Mouse (Mus musculus): ENCODE measurements at regions not wholly inside any gene's neighbourhood (a gene's known extent, or its start where the extent isn't known, plus 50 kb on each side); places are given as distances from the start of the nearest gene placed in this dataset.

DNA sequence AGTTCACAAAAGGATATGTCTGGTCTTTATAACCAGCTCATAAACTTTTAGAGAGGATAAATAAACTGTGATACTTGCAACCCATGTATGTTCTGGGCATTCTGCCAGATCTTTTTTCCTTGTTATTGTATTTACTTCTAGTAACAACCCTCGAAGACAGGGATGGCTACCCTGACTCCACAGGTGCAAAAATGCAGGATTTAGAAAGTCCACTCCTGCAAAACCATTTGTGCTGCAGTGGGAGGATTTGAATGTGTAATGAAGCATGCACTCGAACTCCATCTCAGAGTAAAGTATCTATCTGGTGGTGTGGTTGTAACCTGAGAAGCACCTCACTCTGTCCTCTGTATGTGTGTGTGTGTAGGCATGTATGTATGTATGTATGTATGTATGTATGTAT is 294.3 kb upstream of the Auts2 start:
- H3K9ac ChIP-seq: no peak overlapping the region
- 37% methylated on average over 2 of the region's 2 CpGs for WGBS (ENCODE audit: insufficient replicate concordance)
- no peak overlapping the region for H3K4me2 ChIP-seq
- H3K4me3 ChIP-seq (replicated peaks): no peak overlapping the region
- H3K9me3 ChIP-seq (replicated peaks): no peaks in the 10 kb centered on the region
- H3K27me3 ChIP-seq: no peaks in the 10 kb centered on the region
- ATAC-seq (ENCODE audit: low read depth) (no peak), DNase-seq (no peak)
- no peaks in the 10 kb centered on the region for H3K36me3 ChIP-seq
- H3K4me1 ChIP-seq (replicated peaks): no peaks in the 10 kb centered on the region
- H3K27ac ChIP-seq: no peak overlapping the region

DNA sequence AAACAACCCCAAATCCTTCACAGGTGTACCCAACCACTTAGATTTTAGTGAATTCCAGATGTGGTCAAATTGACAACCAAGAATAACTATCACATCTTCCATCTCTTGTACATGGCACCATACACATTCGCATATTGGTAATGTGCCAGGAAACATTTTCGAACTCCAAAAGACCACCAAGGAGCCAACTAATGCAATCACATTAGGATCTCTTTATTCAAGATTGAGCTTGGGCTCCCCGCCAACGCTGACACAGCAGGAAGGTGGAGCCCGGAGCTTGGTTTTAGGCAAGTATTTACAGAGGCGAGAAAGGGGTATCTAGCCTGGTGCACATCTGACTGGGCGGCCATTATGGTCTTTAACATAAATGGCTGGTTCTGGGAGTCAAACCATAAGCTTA is 285.8 kb upstream of the Auts2 start:
- no peak overlapping the region for H3K4me3 ChIP-seq (replicated peaks)
- WGBS (ENCODE audit: insufficient replicate concordance): 72% methylated on average over 7 of the region's 7 CpGs
- DNase-seq: no peak
- H3K36me3 ChIP-seq: no peaks in the 10 kb centered on the region
- no peak overlapping the region for H3K27ac ChIP-seq
- no peak overlapping the region for H3K4me2 ChIP-seq
- ATAC-seq (ENCODE audit: low read depth): no peak
- H3K4me1 ChIP-seq (replicated peaks): no peaks in the 10 kb centered on the region
- H3K27me3 ChIP-seq: no peaks in the 10 kb centered on the region
- H3K9me3 ChIP-seq (replicated peaks): no peaks in the 10 kb centered on the region
- no peak overlapping the region for H3K9ac ChIP-seq

DNA sequence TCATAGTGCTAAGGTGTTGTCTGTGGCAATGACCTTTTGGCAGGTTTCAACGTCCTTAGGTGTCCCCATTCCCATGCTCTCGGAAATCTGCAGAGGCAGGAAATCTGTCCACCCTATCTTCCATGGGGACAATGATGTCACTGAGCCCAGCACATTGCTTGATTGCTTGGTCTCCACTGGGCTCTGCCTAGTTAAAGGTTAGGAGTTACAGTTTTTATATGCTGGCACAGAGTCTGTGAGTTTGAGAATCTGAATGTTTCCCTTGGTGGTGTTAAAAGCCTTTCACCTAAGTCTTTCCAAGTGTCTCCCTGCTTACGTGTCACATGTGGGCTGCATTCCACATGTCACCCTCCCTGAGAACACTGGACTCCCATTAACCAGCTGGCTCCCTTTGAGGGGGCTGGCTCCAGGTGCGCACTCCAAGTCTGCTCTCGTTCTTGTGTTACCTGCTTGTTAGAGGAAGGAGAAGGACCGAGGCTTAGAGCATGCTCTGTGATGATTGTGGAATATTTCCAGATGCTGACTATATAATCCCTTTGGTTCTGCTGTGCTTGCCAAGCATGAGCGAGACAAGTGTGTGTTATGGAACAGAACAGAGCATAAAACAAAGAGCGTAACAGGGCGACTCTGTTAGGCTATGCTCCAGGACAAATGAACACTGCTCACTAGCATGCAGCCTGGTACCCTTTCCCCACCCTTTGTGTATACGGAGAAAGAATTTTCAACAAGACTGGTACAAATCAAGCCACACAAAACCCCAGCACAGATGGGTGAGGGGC is 284.6 kb upstream of the Auts2 start:
- Histone ChIP-seq H3K4me1 (replicated peaks) (no peaks in the 10 kb centered on the region), H3K27ac (no peak overlapping the region), H3K9me3 (replicated peaks) (no peaks in the 10 kb centered on the region), H3K36me3 (no peaks in the 10 kb centered on the region), H3K4me2 (no peak overlapping the region), H3K9ac (no peak overlapping the region), H3K4me3 (replicated peaks) (no peak overlapping the region), H3K27me3 (no peaks in the 10 kb centered on the region)
- DNase-seq (no peak), ATAC-seq (ENCODE audit: low read depth) (no peak)
- 72% methylated on average over 10 of the region's 10 CpGs for WGBS (ENCODE audit: insufficient replicate concordance)

DNA sequence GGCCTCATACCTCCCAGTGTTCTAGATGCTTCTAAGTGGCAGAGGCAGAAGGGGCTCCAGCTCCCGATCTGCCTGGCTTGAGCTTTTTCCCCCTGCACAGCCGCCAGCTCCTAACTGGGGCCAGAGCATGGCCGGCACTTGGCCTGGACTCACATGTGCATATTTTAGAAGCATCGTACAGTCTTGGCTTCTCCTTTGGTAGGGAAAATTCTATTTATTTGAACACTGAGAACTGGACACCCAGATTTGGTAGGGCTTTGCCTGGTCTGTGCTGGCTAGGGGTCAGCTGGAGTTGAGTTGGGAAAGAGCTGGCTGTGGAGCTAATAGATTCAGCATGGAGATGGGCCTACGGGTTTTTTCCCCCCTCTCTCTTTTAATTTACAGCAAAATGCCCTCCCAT is 282.9 kb upstream of the Auts2 start:
- ATAC-seq (ENCODE audit: low read depth): no peak
- Histone ChIP-seq H3K4me2 (no peak overlapping the region), H3K9me3 (replicated peaks) (no peaks in the 10 kb centered on the region), H3K27me3 (no peaks in the 10 kb centered on the region), H3K27ac (no peak overlapping the region), H3K36me3 (no peaks in the 10 kb centered on the region), H3K9ac (no peak overlapping the region), H3K4me3 (replicated peaks) (no peak overlapping the region), H3K4me1 (replicated peaks) (no peaks in the 10 kb centered on the region)
- 72% methylated on average over 5 of the region's 5 CpGs for WGBS (ENCODE audit: insufficient replicate concordance)
- DNase-seq: no peak

DNA sequence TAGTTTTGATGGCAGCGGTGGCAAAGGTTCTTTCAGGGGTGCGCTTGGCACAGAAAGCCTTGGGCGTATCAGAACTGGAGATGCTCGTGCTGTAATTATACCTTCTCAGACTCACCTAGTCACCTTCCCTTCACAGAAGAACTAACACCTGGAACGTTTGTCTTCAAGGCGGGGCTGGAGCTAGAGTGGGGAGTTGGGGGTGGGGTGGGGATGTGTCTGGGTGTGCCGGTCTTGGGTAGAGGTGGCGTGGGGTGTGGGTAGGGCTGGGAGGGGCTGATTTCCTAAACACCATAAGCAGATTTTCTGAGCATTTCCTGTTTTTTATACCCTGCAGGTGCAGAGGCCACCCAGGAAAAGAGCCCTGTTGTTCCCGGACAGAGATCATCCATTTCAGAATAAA is 274.5 kb upstream of the Auts2 start:
- DNase-seq: no peak
- ATAC-seq (ENCODE audit: low read depth): no peak
- H3K4me2 ChIP-seq: no peak overlapping the region
- no peak overlapping the region for H3K9ac ChIP-seq
- no peaks in the 10 kb centered on the region for H3K27me3 ChIP-seq
- no peak overlapping the region for H3K27ac ChIP-seq
- H3K4me3 ChIP-seq (replicated peaks): no peak overlapping the region
- no peaks in the 10 kb centered on the region for H3K4me1 ChIP-seq (replicated peaks)
- 67% methylated on average over 9 of the region's 9 CpGs for whole genome bisulfite sequencing (ENCODE audit: insufficient replicate concordance)
- H3K9me3 ChIP-seq (replicated peaks): no peaks in the 10 kb centered on the region; the same call in 1 of the 2 replicates
- no peaks in the 10 kb centered on the region for H3K36me3 ChIP-seq

DNA sequence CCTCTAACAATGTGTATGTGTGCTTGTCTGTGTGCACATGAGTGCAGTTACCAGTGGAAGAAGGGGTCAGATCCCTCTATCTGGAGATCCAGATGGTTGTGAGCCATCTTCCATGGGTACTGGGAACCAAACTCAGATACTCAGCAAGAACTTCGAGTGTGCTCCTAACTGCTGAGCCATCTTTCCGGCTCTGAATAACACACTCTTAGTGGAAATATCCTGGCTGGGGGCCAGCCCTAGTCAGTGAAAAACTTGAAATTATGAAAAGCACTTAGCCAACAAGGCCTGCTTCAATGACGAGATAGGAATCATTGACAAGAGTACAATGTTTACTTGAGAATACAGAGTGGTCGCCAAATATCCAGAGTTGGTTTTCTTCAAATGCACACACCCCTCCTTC is 266.0 kb upstream of the Auts2 start:
- DNase-seq (no peak), ATAC-seq (ENCODE audit: low read depth) (no peak)
- no peak overlapping the region for H3K27ac ChIP-seq
- H3K27me3 ChIP-seq: no peaks in the 10 kb centered on the region
- WGBS (ENCODE audit: insufficient replicate concordance): 60% methylated on average over 4 of the region's 4 CpGs
- no peak overlapping the region for H3K4me3 ChIP-seq (replicated peaks)
- 0 out of 2 replicates have a peak, but pooled peaks cover 3% of the 10 kb centered on the region for H3K9me3 ChIP-seq (replicated peaks)
- no peaks in the 10 kb centered on the region for H3K36me3 ChIP-seq
- H3K4me2 ChIP-seq: no peak overlapping the region
- no peak overlapping the region for H3K9ac ChIP-seq
- H3K4me1 ChIP-seq (replicated peaks): no peaks in the 10 kb centered on the region

DNA sequence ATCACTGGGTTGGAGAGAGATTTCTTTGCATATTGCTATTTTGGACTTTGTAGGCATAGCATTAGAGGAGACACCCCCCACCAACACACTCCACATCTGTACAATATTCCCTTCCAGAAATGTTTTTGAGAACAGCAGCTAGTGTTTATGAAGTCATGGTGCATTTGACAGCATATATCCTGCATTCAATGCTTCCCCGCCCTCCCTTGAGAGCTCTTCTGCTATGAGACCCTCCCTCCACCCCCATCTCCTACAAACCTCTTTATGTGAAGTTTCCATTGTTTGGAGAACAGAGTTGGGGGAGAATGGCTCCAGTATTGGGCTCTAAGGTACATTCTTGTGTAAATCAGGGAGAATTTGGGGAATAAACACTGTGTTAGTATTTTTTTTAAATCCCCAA is 252.9 kb upstream of the Auts2 start:
- H3K9ac ChIP-seq: no peak overlapping the region
- H3K27ac ChIP-seq: no peak overlapping the region
- 50% methylated on average over 1 of the region's 1 CpGs for WGBS (ENCODE audit: insufficient replicate concordance)
- H3K27me3 ChIP-seq: no peaks in the 10 kb centered on the region
- DNase-seq (no peak), ATAC-seq (ENCODE audit: low read depth) (no peak)
- no peaks in the 10 kb centered on the region for H3K4me1 ChIP-seq (replicated peaks)
- H3K4me2 ChIP-seq: no peak overlapping the region
- no peaks in the 10 kb centered on the region for H3K36me3 ChIP-seq
- H3K9me3 ChIP-seq (replicated peaks): no peaks in the 10 kb centered on the region
- no peak overlapping the region for H3K4me3 ChIP-seq (replicated peaks)

DNA sequence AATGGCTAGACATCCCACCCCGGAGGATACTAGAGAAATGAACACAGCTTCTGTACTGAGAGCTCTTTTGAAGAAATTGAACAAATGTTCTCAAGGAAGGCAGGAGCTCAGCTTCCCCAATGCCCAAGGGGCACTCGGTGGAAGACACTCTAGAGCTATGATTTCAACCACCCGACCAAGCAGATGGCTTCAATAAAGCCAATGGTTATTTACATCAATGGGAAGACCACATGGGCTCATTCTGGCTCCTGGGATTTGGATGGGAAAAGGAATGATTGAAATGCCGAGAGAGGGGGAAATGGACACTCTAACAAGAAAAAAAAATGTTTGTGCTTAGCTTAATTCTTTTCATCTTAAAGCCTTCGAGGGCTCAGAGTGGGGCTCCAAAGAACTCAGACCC is 249.3 kb upstream of the Auts2 start:
- Histone ChIP-seq H3K4me2 (no peak overlapping the region), H3K27me3 (no peaks in the 10 kb centered on the region), H3K4me1 (replicated peaks) (no peaks in the 10 kb centered on the region), H3K27ac (no peak overlapping the region), H3K9me3 (replicated peaks) (no peaks in the 10 kb centered on the region), H3K4me3 (replicated peaks) (no peak overlapping the region), H3K9ac (no peak overlapping the region), H3K36me3 (no peaks in the 10 kb centered on the region)
- ATAC-seq (ENCODE audit: low read depth) (no peak), DNase-seq (no peak)
- WGBS (ENCODE audit: insufficient replicate concordance): 58% methylated on average over 5 of the region's 5 CpGs

DNA sequence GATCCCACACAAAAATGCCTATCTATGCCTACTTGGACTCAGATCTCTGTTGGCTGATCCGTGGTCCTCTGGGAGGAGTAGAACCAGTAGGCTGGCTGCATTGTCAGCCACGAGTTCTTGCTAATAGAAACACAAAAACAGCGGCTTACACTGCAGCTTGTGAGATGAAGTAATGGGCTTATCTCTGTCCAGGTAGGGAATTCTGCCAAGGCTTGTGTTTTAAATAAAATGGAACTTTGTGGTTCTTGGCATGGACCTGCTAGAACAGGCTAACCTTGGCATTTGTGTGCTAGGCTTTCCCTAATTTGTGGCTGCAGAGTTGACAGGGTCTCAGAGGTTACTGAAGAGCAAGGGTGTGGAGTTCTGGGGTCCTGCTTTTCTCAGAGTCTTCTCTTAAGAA is 242.1 kb upstream of the Auts2 start:
- Histone ChIP-seq H3K27ac (no peak overlapping the region), H3K9ac (no peak overlapping the region), H3K4me3 (replicated peaks) (no peak overlapping the region), H3K4me1 (replicated peaks) (no peaks in the 10 kb centered on the region), H3K4me2 (no peak overlapping the region), H3K36me3 (no peaks in the 10 kb centered on the region), H3K9me3 (replicated peaks) (no peaks in the 10 kb centered on the region), H3K27me3 (no peaks in the 10 kb centered on the region)
- DNase-seq (no peak), ATAC-seq (ENCODE audit: low read depth) (no peak)
- WGBS (ENCODE audit: insufficient replicate concordance): 62% methylated on average over 3 of the region's 3 CpGs

DNA sequence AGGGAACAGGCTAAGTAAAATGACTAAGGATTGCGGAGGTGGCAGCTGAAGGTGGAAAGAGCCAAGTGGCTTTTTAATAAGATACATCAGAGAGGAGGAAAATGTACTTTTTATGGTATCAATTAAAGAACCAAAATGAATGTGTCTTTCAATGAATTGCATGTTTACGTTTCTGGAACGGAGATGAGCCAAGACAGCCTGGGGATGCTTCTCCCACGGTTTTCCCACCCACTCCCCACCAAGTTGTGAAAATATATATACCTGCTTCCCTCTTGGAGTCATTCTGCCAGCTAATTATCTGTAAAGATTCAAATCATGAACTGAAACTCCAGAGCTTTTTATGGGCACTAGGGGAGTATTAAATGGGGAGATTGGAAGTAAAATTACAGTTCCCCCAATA is 241.6 kb upstream of the Auts2 start:
- Histone ChIP-seq H3K4me2 (no peak overlapping the region), H3K4me3 (replicated peaks) (no peak overlapping the region), H3K9ac (no peak overlapping the region), H3K4me1 (replicated peaks) (no peaks in the 10 kb centered on the region), H3K27me3 (no peaks in the 10 kb centered on the region), H3K36me3 (no peaks in the 10 kb centered on the region), H3K27ac (no peak overlapping the region), H3K9me3 (replicated peaks) (no peaks in the 10 kb centered on the region)
- WGBS (ENCODE audit: insufficient replicate concordance): 61% methylated on average over 4 of the region's 4 CpGs
- DNase-seq (no peak), ATAC-seq (ENCODE audit: low read depth) (no peak)

DNA sequence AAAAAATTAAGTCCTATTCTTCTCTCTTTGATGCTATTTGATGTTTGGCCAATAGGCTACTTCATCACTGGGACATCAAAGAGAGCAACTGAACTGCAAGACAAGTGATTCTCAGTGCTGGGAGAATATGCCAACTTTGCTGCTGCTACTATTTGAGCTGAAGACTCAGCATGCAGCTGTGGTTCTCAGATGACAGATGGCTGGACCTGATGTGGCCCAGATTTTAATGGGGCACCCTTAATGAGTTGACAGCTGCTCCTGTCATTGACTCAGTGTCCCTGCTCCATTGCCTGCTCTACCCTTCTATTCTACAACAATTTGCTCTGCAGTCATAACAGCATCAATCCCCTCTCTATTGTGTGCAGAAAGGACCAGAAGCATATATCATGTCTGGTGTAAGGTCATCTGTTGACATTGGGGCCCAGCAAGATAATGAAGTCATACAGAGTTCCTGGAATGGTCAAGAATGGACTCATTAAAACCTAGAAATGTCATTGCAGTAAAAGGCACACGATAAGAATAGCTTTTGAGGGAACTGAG is 231.1 kb upstream of the Auts2 start:
- H3K36me3 ChIP-seq: no peaks in the 10 kb centered on the region
- no peak overlapping the region for H3K4me3 ChIP-seq (replicated peaks)
- no peak overlapping the region for H3K4me2 ChIP-seq
- ATAC-seq (ENCODE audit: low read depth) (no peak), DNase-seq (no peak)
- WGBS (ENCODE audit: insufficient replicate concordance): 35% methylated on average over 1 of the region's 1 CpGs
- H3K4me1 ChIP-seq (replicated peaks): no peaks in the 10 kb centered on the region
- H3K9me3 ChIP-seq (replicated peaks): no peaks in the 10 kb centered on the region
- H3K27me3 ChIP-seq: no peaks in the 10 kb centered on the region
- H3K27ac ChIP-seq: no peak overlapping the region
- H3K9ac ChIP-seq: no peak overlapping the region

DNA sequence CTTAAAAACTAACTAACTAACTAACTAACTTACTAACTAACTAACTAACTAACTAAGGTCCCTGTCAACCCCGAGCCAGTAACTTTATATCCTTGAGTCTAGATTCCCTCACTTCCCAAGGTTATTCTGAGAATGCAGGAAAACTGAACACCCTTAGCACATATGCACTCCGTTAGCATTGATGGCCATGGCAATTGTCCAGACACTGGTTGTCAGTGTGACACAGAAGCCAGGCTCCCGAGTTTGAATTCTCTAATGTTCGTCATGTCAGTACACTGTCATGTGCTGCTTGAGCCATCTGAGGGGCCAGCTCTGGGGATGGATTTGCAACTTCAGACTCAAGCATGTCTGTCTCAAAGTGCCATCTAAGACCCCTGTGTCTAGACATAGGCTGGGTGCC is 217.3 kb upstream of the Auts2 start:
- Histone ChIP-seq H3K27me3 (no peaks in the 10 kb centered on the region), H3K9ac (no peak overlapping the region), H3K27ac (no peak overlapping the region), H3K9me3 (replicated peaks) (no peaks in the 10 kb centered on the region), H3K4me3 (replicated peaks) (no peak overlapping the region), H3K4me2 (no peak overlapping the region), H3K4me1 (replicated peaks) (no peaks in the 10 kb centered on the region), H3K36me3 (no peaks in the 10 kb centered on the region)
- no peak for ATAC-seq (ENCODE audit: low read depth)
- DNase-seq: no peak
- WGBS (ENCODE audit: insufficient replicate concordance): 67% methylated on average over 4 of the region's 4 CpGs

Measured in liver, embryonic 13.5 days (tissue).